Comparison of ENCODE assay signal across 30 mouse cellular contexts in the genomic region with DNA sequence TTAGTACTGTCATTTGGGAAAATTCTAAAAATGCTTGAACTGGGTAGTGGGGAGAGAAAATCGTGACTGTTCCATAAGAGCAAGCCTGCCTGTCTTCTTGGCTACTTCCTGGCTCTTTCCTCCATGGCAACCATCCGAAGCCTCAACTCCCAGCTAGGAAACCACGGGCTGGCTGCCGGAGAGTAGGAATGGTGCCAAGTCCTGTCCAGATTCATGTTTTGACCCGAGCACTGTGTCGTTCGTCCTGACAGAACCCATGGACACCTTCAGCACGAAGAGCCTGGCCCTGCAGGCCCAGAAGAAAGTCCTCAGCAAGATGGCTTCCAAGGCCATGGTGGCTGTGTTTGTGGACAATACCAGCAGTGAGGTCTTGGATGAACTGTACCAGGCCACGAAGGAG. TPM values are rescaled to one million over a fixed set of nuclear protein-coding genes. Genes with fewer than 3 reads are reported as not detected.
DNase-seq lines count a peak whose midpoint lies in the region; ATAC-seq and TF ChIP-seq lines count a peak whose summit lies in the region.
"Had no signal": no experiment of that assay in that cellular context is flagged by ENCODE, and none has a peak within 500 bp of the region (broad histone marks: within the 10 kb centered on the region; RNA-seq: fewer than 3 reads in every experiment).

No protein-coding gene starts in this region.

- H3K27ac ChIP-seq in hindbrain, postnatal 0 days, result no peak overlapping the region
- no peak overlapping the region for H3K27ac ChIP-seq in hindbrain, embryonic 11.5 days (ENCODE audit: low read depth, low read length)
- H3K27ac ChIP-seq in neural tube, embryonic 13.5 days (replicated peaks), result peak overlapping the region; percentile 39; the same call in 1 of the 2 replicates
- H3K27ac ChIP-seq: forebrain, embryonic 12.5 days; kidney, postnatal 0 days had no signal

- no peak for ATAC-seq in hindbrain, postnatal 0 days
- ATAC-seq in hindbrain, embryonic 11.5 days (ENCODE audit: low FRiP score), result no peak
- no peak for ATAC-seq in neural tube, embryonic 13.5 days (ENCODE audit: low read depth)
- ATAC-seq: forebrain, postnatal 0 days had no signal

- H3K36me3 ChIP-seq in hindbrain, postnatal 0 days (ENCODE audit: insufficient read depth, low read length), result peaks cover 4% of the 10 kb centered on the region
- H3K36me3 ChIP-seq in hindbrain, embryonic 11.5 days (ENCODE audit: control insufficient read depth, insufficient read depth, low read length), result no peaks in the 10 kb centered on the region
- H3K36me3 ChIP-seq in neural tube, embryonic 13.5 days, result peaks cover 22% of the 10 kb centered on the region

- H3K4me2 ChIP-seq in hindbrain, postnatal 0 days (ENCODE audit: low read depth, low read length), result no peak overlapping the region
- no peak overlapping the region for H3K4me2 ChIP-seq in hindbrain, embryonic 11.5 days (replicated peaks; ENCODE audit: low read depth, low read length)
- H3K4me2 ChIP-seq in neural tube, embryonic 13.5 days, result no peak overlapping the region
- H3K4me2 ChIP-seq: embryonic facial prominence, embryonic 15.5 days; forebrain, embryonic 12.5 days; liver, embryonic 11.5 days; midbrain, embryonic 12.5 days had no signal

- H3K4me3 ChIP-seq in hindbrain, postnatal 0 days (ENCODE audit: low read length), result no peak overlapping the region
- no peak overlapping the region for H3K4me3 ChIP-seq in hindbrain, embryonic 11.5 days (ENCODE audit: low read depth, low read length)
- H3K4me3 ChIP-seq in neural tube, embryonic 13.5 days, result no peak overlapping the region
- H3K4me3 ChIP-seq: embryonic facial prominence, embryonic 15.5 days; forebrain, embryonic 12.5 days; hindbrain, embryonic 12.5 days; megakaryocyte, embryonic 14.5 days; midbrain, embryonic 12.5 days had no signal

- H3K9me3 ChIP-seq in hindbrain, postnatal 0 days (ENCODE audit: low read length), result no peaks in the 10 kb centered on the region
- no peaks in the 10 kb centered on the region for H3K9me3 ChIP-seq in hindbrain, embryonic 11.5 days (ENCODE audit: control insufficient read depth, low read length)
- H3K9me3 ChIP-seq in neural tube, embryonic 13.5 days, result no peaks in the 10 kb centered on the region
- H3K9me3 ChIP-seq: embryonic facial prominence, embryonic 15.5 days; forebrain, embryonic 12.5 days; G1E; hindbrain, embryonic 12.5 days; megakaryocyte, embryonic 14.5 days; midbrain, embryonic 12.5 days had no signal

- no peaks in the 10 kb centered on the region for H3K4me1 ChIP-seq in hindbrain, postnatal 0 days (ENCODE audit: insufficient read depth, low read length)
- H3K4me1 ChIP-seq in hindbrain, embryonic 11.5 days (replicated peaks; ENCODE audit: control insufficient read depth, insufficient read depth, low read length), result peaks cover 7% of the 10 kb centered on the region; the same call in 1 of the 2 replicates
- peaks cover 20% of the 10 kb centered on the region for H3K4me1 ChIP-seq in neural tube, embryonic 13.5 days (replicated peaks)

- WGBS in hindbrain, postnatal 0 days, result 40% methylated on average over 9 of the region's 9 CpGs
- 86% methylated on average over 9 of the region's 9 CpGs for WGBS in hindbrain, embryonic 11.5 days
- WGBS in neural tube, embryonic 13.5 days, result 78% methylated on average over 9 of the region's 9 CpGs

- no peak for TF ChIP-seq CTCF in hindbrain, postnatal 0 days (IDR thresholded peaks at IDR 0.05; ENCODE audit: low read depth)

- peak; percentile 45 for DNase-seq in adrenal gland, postnatal 14 days
- DNase-seq in adrenal gland, adult (ENCODE audit: inconsistent age in 2 of 2, low spot score in 1 of 2), result no peak
- DNase-seq in hindbrain, postnatal 0 days (ENCODE audit: low spot score), result peak; percentile 51
- DNase-seq in hindbrain, embryonic 11.5 days (ENCODE audit: low spot score), result no peak
- no peak for DNase-seq in neural tube, embryonic 10.5 days (ENCODE audit: extremely low spot score, low spot score)
- no peak for DNase-seq in natural killer cell, adult 2 months (ENCODE audit: low spot score in 2 of 2)
- DNase-seq: cerebellum, adult 8-10 months; cerebellum, postnatal 36 days; forebrain, postnatal 0 days; gastrocnemius, postnatal 14 days; heart, postnatal 14 days; kidney, adult 18-20 months; kidney, postnatal 4 days; liver, postnatal 0 days; lung, postnatal 4 days; right cerebral cortex, adult 18-20 months; spleen, adult 18-20 months; thymus, postnatal 14 days had no signal

- no peak overlapping the region for H3K9ac ChIP-seq in hindbrain, postnatal 0 days (replicated peaks; ENCODE audit: low read length)
- H3K9ac ChIP-seq in hindbrain, embryonic 11.5 days (ENCODE audit: low read depth, low read length), result no peak overlapping the region
- no peak overlapping the region for H3K9ac ChIP-seq in neural tube, embryonic 13.5 days
- H3K9ac ChIP-seq: embryonic facial prominence, embryonic 15.5 days; forebrain, embryonic 12.5 days; forebrain, postnatal 0 days; hindbrain, embryonic 12.5 days; liver, postnatal 0 days; midbrain, embryonic 12.5 days had no signal

- no peaks in the 10 kb centered on the region for H3K27me3 ChIP-seq in hindbrain, postnatal 0 days (ENCODE audit: insufficient read depth, low read length)
- H3K27me3 ChIP-seq in hindbrain, embryonic 11.5 days (ENCODE audit: control insufficient read depth, insufficient read depth, low read length), result no peaks in the 10 kb centered on the region
- no peaks in the 10 kb centered on the region for H3K27me3 ChIP-seq in neural tube, embryonic 13.5 days
- H3K27me3 ChIP-seq: embryonic facial prominence, embryonic 15.5 days; forebrain, embryonic 12.5 days; hindbrain, embryonic 12.5 days; midbrain, embryonic 12.5 days had no signal

RNA-seq across cellular contexts. Expression of gene Tnfaip8l1, which starts 9.2 kb away (rescaled TPM):
- total RNA-seq in adrenal gland, postnatal 14 days (2021), result 8.2 and 8.6 TPM in 2 replicates
- total RNA-seq in hindbrain, postnatal 0 days (2014; rRNA removed), result 14.4 and 17.8 TPM in 2 replicates
- polyA plus RNA-seq in hindbrain, postnatal 0 days (2015; fragmentation: Nextera tagmentation; extraction: Ambion mirVana), result 6.9 and 7.1 TPM in 2 replicates
- polyA plus RNA-seq in hindbrain, embryonic 11.5 days (2014; fragmentation: Nextera tagmentation; extraction: Ambion mirVana), result 8.5 and 9.9 TPM in 2 replicates
- 8.5 and 9.1 TPM in 2 replicates for polyA plus RNA-seq in neural tube, embryonic 13.5 days (2015; fragmentation: Nextera tagmentation; extraction: Ambion mirVana)
- total RNA-seq: monocyte, adult 5-6 weeks had no signal

RNA-seq across cellular contexts. Expression of gene Mydgf, which starts 12.3 kb away (rescaled TPM):
- 61.6 and 63.5 TPM in 2 replicates for total RNA-seq in adrenal gland, postnatal 14 days (2021)
- 58.1 and 59.0 TPM in 2 replicates for total RNA-seq in hindbrain, postnatal 0 days (2014; rRNA removed)
- 86.6 and 86.9 TPM in 2 replicates for polyA plus RNA-seq in hindbrain, postnatal 0 days (2015; fragmentation: Nextera tagmentation; extraction: Ambion mirVana)
- polyA plus RNA-seq in hindbrain, embryonic 11.5 days (2014; fragmentation: Nextera tagmentation; extraction: Ambion mirVana), result 62.1 and 62.9 TPM in 2 replicates
- 67.4 and 74.2 TPM in 2 replicates for polyA plus RNA-seq in neural tube, embryonic 13.5 days (2015; fragmentation: Nextera tagmentation; extraction: Ambion mirVana)

RNA-seq across cellular contexts. Expression of gene Sema6b, which starts 31.3 kb away (rescaled TPM):
- 11.9 and 15.2 TPM in 2 replicates for total RNA-seq in adrenal gland, postnatal 14 days (2021)
- total RNA-seq in hindbrain, postnatal 0 days (2014; rRNA removed), result 91.6 and 97.5 TPM in 2 replicates
- polyA plus RNA-seq in hindbrain, postnatal 0 days (2015; fragmentation: Nextera tagmentation; extraction: Ambion mirVana), result 12.9 and 13.2 TPM in 2 replicates
- polyA plus RNA-seq in hindbrain, embryonic 11.5 days (2014; fragmentation: Nextera tagmentation; extraction: Ambion mirVana), result 2.5 and 2.6 TPM in 2 replicates
- polyA plus RNA-seq in neural tube, embryonic 13.5 days (2015; fragmentation: Nextera tagmentation; extraction: Ambion mirVana), result 10.9 and 11.1 TPM in 2 replicates

RNA-seq across cellular contexts. Expression of gene Dpp9, which starts 47.2 kb away (rescaled TPM):
- total RNA-seq in adrenal gland, postnatal 14 days (2021), result 31.5 and 33.4 TPM in 2 replicates
- total RNA-seq in hindbrain, postnatal 0 days (2014; rRNA removed), result 30.3 and 31.3 TPM in 2 replicates
- 18.9 and 19.0 TPM in 2 replicates for polyA plus RNA-seq in hindbrain, postnatal 0 days (2015; fragmentation: Nextera tagmentation; extraction: Ambion mirVana)
- polyA plus RNA-seq in hindbrain, embryonic 11.5 days (2014; fragmentation: Nextera tagmentation; extraction: Ambion mirVana), result 26.2 and 27.6 TPM in 2 replicates
- polyA plus RNA-seq in neural tube, embryonic 13.5 days (2015; fragmentation: Nextera tagmentation; extraction: Ambion mirVana), result 25.7 and 26.3 TPM in 2 replicates

RNA-seq across cellular contexts. Expression of gene Lrg1, which starts 49.7 kb away (rescaled TPM):
- 58.3 and 63.2 TPM in 2 replicates for total RNA-seq in adrenal gland, postnatal 14 days (2021)
- total RNA-seq in hindbrain, postnatal 0 days (2014; rRNA removed), result 0.21 TPM in 1 of 2 replicates, not detected in the other
- polyA plus RNA-seq in hindbrain, postnatal 0 days (2015; fragmentation: Nextera tagmentation; extraction: Ambion mirVana), result 0.90 and 0.95 TPM in 2 replicates
- 0.21 TPM in 1 of 2 replicates, not detected in the other for polyA plus RNA-seq in hindbrain, embryonic 11.5 days (2014; fragmentation: Nextera tagmentation; extraction: Ambion mirVana)
- polyA plus RNA-seq in neural tube, embryonic 13.5 days (2015; fragmentation: Nextera tagmentation; extraction: Ambion mirVana), result 0.22 TPM in 1 of 2 replicates, not detected in the other
- total RNA-seq: forebrain, postnatal 0 days; G1E; monocyte, adult 5-6 weeks had no signal
- polyA plus RNA-seq: G1E; intestine, embryonic 14.5 days; neural tube, embryonic 11.5 days had no signal

Comparison
In these comparisons a context has a peak if more than half of its experiments do, and no peak if none do; other contexts are left out.
1. DNase-seq: peak in adrenal gland, postnatal 14 days (single experiment) and hindbrain, postnatal 0 days (single experiment); none in adrenal gland, adult (0 of 2), hindbrain, embryonic 11.5 days (single experiment), neural tube, embryonic 10.5 days (single experiment) and natural killer cell, adult 2 months (0 of 2).